Mouse (Mus musculus): ENCODE measurements around the gene Sfxn3.

The Sfxn3 gene

DNA sequence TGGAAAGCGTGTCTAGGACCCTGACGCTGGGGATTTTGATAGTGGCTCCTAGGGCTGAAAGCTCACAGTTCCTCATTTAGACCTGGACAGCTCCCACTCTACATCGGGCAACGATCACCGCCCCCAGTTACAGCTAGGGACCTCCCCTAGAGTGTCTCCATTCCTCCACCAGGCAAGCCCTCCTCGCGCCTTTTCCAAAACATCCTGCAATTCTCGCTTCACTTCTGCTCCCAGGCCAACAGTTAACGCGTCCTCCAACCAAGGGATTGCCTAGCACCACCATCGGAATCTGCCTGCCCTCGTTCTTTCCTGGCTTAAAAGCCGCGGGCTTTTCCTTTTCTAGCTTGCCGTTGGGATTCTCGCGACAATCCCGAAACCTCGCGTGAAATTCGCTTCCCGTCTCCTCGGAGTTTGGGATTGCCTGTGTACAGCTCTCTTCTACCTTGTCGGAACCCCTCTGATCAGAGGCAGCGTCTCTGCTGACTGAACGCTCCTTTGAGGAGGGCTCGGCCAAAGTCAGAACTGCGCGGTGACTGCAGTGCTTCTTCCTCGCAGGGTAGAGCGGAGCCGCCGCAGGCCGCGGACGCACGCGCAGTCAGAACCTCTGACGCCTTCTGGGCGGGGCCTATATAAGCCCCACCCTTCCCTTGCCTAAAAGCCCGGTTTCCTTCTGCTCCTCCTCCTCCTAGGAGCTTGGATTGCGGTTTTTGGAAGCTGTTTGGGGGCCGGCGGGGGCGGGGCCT lies 27.4 kb downstream of the Sfxn3 start, which contains the start of gene Kazald1:
Kazald1 (plus strand) TSS at position 662 of the 743 bp plus-strand sequence.
- peak; percentile 96 to 99 for DNase-seq (ENCODE audit: inconsistent age in 2 of 2, low spot score in 1 of 2)

DNA sequence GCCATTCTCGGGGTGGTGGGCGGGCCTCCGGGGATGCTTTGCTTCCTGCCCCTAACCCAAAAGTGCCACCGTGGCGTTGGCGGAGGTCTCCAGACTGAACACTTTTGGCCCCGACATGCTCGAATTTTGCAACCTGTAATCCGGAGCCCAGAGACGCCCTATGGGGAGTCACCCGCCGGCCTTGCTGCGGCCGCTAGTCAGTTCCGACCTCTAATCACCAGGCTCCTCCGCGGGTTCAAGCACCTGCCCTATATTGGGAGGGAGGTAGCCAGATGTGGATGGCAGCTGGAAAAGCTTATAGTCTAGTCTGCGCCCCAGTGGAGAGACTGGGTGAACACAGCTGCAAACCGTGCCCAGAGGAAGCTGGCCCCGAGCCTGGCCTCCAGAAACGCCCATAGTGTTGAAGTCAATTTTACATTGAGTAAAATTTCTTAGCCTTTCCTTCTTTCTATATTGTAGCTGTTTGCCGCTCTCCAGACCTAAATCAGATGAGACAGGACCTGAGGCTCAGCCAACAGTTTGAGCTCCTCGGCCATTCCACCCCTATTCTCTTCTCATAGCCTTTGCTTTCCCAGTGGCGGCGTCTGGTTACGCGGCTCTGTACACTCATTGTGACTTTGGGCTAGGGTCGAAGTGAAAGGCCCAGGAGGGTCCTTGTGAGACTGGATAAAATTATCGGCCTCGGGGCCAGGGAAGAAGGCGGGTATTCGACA lies 28.2 kb downstream of the Sfxn3 start:
- DNase-seq (ENCODE audit: inconsistent age in 2 of 2, low spot score in 1 of 2), result peak in 1 of 2 experiments; percentile 64

DNA sequence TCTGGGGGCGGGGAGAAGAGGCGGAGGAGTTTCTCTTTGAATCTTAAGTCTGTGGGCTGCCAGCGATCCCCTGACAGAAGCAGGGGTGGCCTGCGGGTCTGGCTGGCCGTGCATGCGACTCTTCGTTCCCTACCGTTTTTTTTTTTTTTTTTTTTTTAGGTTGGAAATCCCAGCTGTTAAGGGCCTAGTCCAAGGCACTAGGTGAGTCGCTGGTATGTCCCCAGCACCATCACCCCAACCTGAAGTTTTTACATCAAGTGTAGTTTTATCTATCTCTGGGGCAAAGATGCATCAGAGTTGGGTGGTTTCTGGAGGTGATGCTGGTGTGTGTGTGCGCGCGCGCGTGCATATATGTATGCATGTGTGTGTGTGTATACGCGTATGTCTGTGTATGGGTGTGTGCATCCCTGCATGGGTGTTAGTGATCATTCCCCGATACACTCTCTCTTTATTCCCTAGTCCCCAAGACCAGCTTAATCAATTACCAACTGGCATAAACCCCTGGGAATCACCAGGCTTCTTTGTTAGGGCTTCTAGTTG lies 28.8 kb downstream of the Sfxn3 start:
- DNase-seq (ENCODE audit: inconsistent age in 2 of 2, low spot score in 1 of 2), result no peak

DNA sequence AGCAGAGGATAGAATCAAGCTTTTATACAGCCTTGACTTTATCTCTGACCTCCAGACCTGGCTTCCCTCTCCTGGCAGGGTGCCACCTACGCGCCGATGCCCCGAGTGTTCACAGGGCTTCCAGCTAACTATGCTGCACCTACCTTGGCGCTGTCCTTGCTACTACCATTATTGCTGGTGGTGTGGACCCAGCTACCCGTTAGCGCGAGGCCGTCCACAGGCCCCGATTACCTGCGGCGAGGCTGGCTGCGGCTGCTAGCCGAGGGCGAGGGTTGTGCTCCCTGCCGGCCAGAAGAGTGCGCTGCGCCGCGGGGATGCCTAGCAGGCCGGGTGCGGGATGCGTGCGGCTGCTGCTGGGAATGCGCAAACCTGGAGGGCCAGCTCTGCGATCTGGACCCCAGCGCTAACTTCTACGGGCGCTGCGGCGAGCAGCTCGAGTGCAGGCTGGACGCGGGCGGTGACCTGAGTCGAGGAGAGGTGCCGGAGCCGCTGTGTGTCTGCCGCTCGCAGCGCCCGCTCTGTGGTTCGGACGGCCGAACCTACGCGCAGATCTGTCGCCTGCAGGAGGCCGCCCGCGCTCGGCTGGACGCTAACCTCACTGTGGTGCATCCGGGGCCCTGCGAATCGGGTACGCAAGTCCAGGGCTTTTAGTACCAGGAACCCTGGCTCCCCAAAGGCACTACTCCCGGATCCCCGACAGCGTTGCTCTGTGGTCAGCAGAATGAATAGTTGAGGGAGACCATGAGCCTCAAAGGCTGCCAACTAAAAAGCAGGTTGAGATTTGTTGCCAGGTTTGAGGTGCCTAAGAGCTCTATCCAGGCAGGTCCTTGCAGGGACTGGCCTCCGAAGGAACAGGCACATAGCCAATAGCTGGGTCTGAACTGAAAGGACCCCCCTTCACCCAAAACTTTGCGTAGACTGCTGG lies 29.5 kb downstream of the Sfxn3 start:
- peak; percentile 80 to 93 for DNase-seq (ENCODE audit: inconsistent age in 2 of 2, low spot score in 1 of 2)

DNA sequence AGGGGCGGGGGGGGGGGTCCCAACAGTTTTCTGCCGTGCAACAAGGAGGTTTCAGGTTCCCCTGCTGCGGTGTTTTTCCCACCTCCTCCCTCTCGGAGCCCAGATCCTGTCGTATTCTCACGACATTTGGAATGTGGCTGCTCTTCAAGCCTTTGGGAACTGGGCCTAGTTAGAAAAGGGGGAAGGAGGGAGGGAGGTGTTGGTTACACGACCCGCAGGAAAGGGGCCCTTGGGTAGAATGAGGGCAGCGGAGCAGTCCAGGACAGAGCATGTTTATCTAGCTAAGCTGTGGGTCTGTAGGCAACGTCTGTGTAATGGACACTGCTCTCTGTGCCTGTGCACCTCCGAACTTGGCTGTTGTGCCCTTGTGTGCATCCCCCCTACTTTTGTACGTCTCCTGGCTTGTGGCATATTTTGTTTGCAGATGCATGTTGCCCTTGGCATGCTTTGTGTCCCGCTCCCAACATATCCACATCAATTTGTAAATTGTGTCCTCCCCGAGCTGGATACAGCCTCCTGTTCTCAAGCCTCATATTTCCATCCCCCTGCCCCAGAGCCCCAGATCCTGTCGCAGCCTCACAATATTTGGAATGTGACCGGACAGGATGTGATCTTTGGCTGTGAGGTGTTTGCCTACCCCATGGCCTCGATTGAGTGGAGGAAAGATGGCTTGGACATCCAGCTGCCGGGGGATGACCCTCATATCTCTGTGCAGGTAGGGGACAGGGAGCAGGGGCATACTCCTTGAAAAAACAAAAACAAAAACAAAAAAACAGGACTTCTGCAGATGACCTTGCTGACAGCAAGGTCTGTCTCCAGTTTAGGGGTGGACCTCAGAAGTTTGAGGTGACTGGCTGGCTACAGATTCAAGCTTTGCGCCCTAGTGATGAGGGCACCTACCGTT lies 30.7 kb downstream of the Sfxn3 start:
- DNase-seq (ENCODE audit: inconsistent age in 2 of 2, low spot score in 1 of 2), result peak in 1 of 2 experiments; percentile 24

DNA sequence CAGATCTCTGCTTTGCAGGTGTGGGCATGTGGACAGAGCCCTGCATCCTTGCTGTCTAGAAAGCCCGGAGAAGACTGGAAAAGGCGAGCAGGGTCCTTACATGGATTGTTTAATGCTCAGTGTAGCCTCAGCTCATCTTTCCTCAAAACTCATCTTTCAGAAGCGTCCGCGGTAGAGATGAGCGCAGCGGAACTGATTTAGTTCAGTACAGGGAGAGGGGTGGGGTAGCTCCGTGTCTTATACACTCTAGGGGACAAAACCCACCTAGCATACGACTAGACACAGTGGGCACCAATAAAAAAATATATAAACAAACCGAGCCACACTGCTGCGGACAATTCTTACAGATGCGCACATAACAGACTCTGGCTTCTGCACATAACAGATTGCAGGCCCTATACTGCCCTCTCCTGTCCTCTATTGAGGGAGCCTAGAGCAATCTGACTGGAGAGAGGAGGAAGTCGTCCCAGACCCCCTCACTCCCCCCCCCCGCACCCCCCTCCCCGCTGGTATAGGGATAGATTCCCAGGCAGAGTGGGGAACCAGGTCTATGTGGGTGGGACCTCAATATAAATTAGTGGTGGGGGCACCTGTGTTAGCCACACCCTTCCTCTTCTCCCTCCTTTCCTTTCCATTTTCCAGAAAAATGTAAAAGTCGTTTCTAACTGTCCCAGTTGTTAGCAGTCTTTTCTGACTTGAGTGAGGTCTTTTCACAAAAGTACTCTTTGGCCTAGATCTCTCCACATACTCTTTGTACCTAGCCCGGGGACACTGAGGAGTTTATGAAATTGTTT lies 31.9 kb downstream of the Sfxn3 start:
- DNase-seq (ENCODE audit: inconsistent age in 2 of 2, low spot score in 1 of 2), result peak in 1 of 2 experiments; percentile 50

DNA sequence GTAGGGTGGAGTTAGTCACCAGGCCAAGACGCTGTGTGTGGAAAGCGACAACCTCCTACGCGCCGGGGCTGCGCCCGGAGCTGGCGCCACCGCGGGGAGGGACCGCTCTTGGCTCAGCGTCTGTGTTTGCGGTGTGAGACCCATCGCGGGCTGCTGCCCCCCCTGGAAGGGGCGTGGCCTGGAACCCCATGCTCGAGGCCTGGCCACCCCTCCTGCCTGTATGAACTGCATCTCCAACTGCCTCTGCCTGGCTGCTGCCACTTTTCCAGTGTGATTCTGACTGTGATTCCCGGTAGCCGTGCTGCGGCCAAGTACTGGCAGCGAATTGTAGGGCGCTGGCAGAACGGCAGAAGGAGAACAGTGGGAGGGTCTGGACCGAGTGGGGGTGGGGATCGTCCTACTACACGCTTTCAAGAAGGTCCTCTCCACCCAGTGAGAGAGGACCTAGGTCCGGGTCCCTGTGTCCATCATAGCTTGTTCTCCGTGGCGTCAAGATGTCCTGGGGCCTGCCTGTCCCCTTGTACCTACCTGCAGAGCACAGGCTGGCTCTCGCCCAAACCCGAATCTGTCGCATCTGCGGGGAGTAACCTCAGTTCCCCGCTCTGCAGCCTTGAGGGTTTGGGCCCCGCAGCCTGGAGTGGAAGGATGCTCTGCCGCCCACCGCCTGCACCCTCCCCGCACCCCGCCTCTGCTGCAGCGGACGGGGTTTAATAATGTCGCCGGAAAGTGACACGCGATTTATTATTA lies 32.6 kb downstream of the Sfxn3 start:
- DNase-seq (ENCODE audit: inconsistent age in 2 of 2, low spot score in 1 of 2), result peak; percentile 80

DNA sequence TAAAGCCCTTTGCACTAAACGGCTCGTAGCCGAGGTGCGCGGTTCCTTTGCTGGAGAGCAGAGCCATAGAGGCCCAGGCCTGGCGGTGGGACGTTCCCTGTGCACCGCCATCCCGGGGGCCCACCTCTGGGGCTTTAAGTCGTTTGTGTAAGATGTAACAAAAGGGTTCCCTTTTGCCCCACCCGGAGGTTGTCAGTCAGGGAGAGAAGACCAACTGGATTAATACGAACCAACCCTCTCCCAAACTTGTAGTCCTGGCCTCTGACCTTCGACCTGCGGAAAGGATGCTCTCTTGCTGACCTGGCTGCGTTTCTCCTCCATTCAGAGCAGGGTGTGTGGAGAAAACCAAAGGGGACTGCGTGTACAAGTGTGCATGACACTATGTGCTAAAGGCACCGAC lies 33.4 kb downstream of the Sfxn3 start:
- DNase-seq (ENCODE audit: inconsistent age in 2 of 2, low spot score in 1 of 2), result peak in 1 of 2 experiments; percentile 42

DNA sequence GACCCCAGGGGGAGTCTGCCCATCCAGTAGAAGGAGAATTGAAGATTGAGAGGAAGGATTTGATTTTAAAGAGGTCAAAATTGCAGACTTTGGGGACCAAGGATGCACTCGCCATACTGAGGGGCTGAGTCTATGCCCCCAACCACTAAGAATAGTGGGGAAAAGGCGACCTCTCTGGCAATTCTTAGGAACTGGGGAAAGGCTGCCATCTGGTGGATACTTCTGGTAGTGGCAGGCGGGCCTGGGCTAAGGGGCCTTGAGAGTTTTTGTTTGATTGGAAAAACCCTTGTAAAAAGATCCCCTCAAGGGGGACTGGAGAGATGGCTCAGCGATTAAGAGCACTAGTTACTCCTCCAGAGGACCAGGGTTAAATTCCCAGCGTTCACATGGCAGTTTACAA lies 34.0 kb downstream of the Sfxn3 start:
- peak; percentile 59 to 88 for DNase-seq (ENCODE audit: inconsistent age in 2 of 2, low spot score in 1 of 2)

DNA sequence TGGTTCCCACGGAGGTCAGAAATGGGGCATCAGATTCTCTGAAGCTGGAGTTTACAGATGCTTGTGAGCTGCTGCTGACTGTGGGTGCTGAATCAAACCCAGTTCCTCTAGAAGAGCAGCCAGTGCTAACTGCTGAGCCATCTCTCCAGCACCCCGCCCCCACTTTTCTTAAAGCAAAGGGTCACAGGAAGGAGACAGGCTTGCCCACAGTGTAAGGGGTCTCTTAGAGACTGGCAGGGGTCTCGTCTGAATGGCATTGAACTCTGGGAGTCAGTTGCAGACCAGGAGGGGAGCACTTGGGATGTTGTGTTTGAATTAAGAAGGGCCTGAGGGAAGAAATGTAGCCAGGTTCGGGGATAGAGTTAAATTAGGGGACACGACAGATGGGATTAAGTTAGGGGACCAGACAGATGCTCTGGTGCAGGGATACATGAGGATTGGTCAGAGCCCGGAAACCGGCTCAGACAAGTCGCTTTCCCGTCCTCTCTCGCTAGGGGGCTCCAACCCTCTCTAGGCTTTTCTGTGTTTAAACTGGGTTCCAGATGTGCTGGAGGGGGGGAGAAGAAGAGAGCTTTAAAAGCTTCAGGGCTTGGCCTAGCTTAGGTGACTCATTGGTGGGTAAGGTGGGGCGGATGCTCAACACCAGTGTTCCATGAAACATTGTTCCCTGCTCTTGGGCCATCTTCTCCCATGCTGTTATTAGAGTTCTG lies 34.7 kb downstream of the Sfxn3 start:
- peak in 1 of 2 experiments; percentile 80 for DNase-seq (ENCODE audit: inconsistent age in 2 of 2, low spot score in 1 of 2)

DNA sequence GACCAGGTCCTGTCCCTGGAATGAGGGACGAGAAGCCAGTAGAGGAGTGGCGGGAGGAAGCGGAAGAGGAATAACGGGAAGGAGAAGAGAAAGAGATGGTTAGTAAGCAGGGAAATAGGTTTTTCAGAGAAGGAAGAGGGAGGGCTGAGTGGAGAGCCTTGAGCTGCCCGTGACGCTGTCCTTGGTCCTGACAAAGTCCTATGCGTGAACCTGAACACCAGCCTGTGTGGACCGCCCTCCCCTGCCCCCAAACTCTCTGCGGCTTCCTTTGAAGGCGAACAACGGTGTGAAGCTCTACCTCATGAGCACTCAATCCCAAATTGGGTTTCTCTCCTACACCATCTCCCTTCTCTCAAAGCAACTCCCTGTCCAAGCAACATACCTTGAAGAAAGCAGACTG lies 50.6 kb downstream of the Sfxn3 start:
- DNase-seq (ENCODE audit: inconsistent age in 2 of 2, low spot score in 1 of 2), result peak; percentile 33 to 68

DNA sequence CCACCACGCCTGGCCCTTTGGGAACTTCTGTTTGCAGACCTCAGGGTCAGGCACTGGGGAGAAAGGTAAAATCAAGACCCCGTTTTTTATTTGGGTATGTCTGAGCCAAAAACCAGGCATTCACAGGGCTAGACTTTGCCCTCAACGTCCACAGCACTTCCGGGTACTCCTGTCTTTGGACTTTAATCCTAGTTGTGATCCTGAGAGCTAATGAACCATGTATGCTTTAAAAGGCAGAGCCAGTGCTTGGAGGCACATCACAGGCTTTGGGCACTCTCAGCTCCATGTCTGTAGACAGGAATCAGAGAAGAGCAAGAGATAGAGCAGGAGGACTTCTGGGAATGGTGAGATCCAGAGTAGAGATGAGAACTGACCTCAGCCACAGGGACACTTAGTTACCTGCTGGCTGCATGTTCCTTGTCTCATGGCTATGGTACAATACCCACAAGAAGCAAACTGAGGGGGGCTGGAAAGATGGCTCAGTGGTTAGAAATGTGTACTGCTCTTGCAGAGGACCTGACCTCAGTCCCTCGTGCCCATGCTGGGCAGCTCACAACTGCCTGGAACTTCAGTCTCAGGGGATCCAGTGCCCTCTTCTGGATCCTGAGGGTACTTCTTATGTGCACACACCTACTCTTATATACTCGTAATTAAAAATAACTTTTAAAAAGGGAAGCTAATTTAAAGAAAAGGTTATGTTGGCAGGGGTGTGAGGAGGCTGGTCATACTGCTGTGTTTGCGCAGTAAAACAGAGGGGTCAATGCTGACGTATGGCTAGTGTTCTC lies 53.4 kb downstream of the Sfxn3 start:
- DNase-seq (ENCODE audit: inconsistent age in 2 of 2, low spot score in 1 of 2), result no peak

DNA sequence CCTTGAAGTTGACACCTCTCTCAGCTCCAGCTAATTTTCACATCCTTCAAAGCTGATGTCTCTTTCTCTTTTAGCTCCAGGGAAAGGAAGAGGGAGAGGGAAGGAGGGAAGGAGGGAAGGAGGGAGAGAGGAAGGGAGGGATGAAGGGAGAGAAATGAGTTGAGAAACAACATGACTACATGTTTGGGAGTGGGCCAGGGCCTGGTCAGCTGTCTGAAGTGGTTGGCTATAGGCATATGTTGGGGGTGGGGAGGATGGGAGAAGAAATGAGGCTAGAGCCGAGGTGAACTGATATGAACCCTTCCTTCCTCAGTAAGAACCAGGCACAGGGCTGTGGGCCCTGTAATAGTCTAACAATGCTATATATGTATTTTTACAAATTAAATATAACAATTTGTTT lies 58.3 kb downstream of the Sfxn3 start:
- DNase-seq (ENCODE audit: inconsistent age in 2 of 2, low spot score in 1 of 2), result no peak
